Mouse (Mus musculus) adrenal gland, adult 18-20 months (tissue): ENCODE results near the gene Mex3b. TPM values are rescaled to one million over a fixed set of nuclear protein-coding genes. Genes with fewer than 3 reads are reported as not detected.

Experiments used
- DNase-seq, 2 experiments: peaks; one replicate each; pipeline ENCODE4 v3.0.0; 2021 to 2022; ENCODE audit warnings: low spot score in 2 of 2
- total RNA-seq, 2 experiments: library from RNA; stranded (reverse); gene quantifications; 1 replicate in 1 of 2; 2 replicates in 1 of 2; pipeline ENCODE4 v1.2.3; 2021

The Mex3b gene
- total RNA-seq, 2 experiments from 2014 or later: 1.2 to 1.4 TPM

DNA sequence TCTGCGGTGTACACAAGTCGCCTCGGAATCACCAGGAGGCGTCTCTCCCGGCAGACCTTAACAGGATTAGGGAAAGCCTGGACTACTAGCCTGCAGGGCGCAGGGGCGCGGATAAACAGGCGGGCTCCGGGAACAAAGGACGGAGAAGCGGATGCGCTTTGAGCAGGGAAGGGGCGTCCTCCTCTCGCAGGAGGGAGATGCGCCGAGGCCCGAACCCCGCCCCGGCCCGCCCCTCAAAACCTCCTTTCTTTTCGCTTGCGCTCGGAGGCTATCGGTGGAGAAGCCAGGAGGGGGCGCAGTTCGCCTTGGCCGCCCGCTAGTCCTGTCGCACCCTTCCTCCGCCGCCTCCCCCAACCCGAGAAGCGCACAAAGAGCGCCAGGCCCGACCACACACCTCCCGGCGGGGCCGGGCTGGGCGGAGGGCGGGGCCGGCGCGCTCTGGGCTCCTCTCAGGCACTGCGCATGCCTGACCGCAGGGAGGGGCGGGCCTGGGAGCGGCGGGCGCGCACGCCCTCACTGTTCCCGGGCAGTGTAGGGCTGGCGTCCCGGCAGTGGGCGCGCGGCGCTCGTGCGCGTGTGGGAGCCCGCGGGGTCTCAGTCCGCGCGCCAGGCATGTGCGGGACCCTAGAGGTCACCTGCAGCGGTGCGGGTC, 1.2 kb upstream of the Mex3b start:
- peak; percentile 97 for DNase-seq

DNA sequence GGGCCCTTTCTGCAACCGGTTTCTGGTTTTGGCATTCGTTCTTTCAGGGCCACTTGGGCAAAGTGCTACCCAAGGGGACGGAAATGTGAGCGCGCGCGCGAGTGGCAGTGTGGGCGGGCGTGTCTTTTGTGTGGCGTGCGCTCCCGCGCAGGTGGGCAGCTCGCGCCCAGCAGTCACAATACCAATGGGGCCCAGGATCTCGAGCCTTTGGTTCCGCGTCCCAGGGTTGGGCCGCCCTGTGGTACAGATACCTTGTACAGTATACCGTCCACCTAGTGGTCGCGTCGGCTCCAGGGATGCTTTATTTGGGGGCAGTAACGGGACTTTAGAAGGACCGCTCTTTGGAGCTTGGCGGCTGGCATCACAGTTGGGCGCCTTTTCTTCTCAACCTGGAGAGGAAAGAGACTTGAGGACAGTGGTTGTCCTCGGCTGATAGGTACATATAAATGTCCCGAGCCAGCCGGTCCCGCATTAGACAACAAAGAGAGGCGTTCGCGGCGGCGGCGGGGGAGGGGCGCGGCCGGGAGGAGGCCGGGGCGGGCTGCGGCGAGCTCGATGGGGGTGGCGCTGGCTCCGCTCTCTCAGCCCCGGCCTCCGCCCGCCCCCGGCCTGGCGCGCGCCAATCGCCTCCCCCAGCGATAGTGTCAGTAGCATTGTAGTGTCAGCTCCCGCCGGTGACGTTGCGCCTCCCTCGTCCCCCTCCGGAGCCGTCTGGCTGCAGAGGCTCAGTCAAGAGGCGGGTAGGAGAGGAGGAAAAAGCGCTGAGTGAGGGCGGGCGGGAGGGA, 455 bp upstream of the Mex3b start:
- DNase-seq: peak; percentile 83 to 84

GRCm38 (mm10) chr7:82868309-82869230, 1.4 kb downstream of the Mex3b start:
- DNase-seq: peak; percentile 10 to 21

GRCm38 (mm10) chr7:82869231-82870147, 2.4 kb downstream of the Mex3b start:
- DNase-seq: peak; percentile 36 to 37

GRCm38 (mm10) chr7:82870148-82870513, 3.0 kb downstream of the Mex3b start:
- DNase-seq: no peak

- DNase-seq: no peak
Observed at GRCm38 (mm10) chr7:82876551-82876950, 9.4 kb downstream of the Mex3b start.

DNA sequence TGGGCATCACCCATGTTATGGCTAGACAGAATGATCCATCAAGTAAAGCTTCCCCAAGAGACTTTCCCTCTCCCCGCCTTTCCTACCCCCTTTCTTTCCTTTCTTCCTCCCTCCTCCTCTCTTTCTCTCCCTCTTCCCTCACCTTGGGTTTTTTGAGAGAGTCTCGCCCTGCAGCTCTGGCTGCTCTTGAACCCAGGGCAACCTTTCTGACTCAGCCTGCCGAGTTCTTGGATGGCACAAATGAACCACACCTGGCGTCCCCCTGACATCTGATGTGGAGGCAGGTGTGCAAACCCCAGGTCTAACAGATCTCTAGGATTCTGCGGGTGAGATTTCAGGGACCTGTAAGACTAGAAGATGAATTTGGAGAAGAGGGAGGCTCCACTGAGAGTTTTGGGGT, 12.9 kb downstream of the Mex3b start:
- no peak for DNase-seq

DNA sequence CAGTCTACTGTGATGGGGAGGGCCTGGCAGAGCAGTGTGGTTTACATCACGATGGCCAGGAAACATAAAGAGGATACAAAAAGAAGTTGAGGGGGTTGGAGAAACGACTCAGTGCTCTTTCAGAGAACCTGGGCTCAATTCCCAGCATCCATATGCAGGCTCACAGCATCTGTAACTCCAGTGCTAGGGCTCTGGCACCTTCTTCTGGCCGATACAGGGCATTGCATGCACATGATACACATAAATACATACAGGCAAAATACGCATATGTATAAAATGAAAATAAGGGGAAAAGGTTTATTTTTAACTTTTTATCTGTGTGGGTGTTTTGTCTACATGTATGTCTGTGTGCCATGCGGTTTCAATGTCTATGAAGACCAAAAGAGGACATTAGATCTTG, 13.6 kb downstream of the Mex3b start:
- DNase-seq: no peak

DNA sequence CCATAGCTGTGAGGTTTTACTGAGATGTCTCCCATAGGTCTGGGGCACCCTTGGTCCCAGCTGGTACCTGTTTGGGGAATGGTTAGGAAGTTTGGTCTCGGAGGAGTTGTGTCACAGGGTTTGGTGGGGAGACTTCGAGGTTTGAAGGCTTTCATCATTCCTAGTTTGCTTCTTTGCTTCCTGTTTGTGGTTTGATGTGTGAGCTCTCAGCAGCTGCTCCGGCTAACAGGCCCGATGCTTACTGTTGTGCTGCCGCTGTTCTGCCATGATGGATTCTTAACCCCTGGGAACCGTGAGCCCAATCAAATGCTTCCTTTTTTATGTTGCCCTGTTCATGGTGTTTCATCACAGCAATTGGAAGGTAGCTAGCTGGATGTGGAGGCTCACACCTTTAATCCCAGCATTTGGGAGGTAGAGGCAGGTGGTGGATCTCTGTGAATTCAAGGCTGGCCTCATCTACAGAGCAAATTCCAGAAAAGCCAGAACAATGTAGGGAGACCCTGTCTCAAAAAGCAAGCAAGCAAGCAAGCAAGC, 23.3 kb downstream of the Mex3b start:
- no peak for DNase-seq

- no peak for DNase-seq
Observed at GRCm38 (mm10) chr7:82890875-82891515, 23.9 kb downstream of the Mex3b start.

DNA sequence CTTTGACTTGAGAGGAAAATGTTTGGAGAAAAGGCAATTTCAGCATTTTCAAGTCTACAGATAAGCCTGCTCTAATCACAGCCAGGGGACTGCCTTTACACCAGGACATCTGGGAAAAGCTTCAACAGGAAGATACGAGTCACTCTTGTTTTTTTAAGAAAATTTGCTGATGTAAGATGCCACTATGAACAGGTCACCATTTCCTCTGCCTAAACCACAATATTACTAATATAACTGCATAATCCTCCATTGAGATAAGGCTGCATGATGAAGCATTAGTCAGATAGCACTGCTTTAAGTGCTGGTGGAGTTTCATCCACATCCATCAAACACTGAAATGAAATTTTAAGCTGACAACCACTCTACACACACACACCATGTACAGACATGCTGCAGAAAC, 27.2 kb downstream of the Mex3b start:
- DNase-seq: no peak

GRCm38 (mm10) chr7:82895606-82896005, 28.5 kb downstream of the Mex3b start:
- no peak for DNase-seq

- DNase-seq: no peak
Observed at GRCm38 (mm10) chr7:82896750-82897149, 29.6 kb downstream of the Mex3b start.

- DNase-seq: no peak
Observed at GRCm38 (mm10) chr7:82899459-82900297, 32.5 kb downstream of the Mex3b start.

GRCm38 (mm10) chr7:82903006-82903405, 35.9 kb downstream of the Mex3b start:
- no peak for DNase-seq

DNA sequence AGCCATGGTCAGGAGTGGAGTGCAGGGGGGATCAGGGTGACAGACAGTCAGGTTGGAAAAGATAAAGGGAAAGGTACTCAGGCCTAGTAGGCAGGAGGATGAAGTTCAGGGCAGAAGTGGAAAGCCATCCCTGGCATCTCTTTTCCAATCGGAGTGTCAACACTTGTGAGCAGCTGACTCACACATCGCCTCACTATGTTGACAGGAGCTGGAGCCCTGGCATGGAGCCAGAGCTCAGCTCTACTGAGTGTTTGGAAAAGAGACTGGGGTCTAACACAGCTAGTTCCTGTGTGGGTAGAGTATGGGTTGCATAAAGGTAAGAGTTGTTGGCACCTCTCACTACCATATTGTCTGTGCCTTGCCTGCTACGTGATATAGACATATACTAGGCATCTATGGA, 38.4 kb downstream of the Mex3b start:
- no peak for DNase-seq

- DNase-seq: no peak
Observed at GRCm38 (mm10) chr7:82907081-82907480, 39.9 kb downstream of the Mex3b start.

DNA sequence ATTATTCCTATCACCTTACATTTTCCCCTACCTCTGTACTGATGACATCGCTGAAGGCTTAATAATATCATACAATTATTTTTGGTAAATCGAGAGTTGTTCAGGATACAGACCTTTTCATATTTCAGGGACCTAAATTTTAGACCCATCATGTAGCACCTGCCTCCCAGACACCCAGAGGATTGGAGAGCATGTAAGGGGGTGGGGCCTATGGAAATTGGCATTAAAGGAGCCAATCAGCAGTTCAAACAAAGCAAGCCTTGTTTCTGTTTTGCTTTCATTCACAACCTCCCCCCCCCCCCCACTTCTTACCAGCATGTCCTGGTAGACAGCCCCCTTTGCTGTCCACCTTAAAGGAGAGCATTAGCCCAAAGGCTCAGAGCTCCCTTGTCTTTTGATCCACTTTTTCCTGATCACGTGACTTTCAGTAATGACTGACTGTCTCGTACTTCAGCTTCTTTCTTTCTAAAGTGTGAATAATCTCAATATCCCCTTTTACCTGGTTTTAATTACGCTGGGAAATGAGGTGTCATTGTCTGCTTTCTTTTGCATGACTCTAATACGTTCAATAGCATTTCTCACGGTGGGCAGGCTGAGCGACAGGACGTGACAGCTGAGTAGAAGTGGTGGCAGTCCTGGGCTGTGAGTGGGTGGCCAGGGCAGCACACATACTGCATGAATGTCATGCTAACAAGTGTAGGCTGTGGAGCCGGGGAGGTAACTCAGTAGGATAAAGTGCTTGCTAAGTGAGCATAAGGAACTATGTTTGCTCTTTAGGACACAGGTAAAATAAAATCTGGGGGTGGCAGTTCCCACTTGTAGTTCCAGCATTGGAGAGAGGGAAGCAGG, 43.6 kb downstream of the Mex3b start:
- DNase-seq: no peak
